8 mouse cellular contexts compared by ENCODE assay signal in the genomic region with DNA sequence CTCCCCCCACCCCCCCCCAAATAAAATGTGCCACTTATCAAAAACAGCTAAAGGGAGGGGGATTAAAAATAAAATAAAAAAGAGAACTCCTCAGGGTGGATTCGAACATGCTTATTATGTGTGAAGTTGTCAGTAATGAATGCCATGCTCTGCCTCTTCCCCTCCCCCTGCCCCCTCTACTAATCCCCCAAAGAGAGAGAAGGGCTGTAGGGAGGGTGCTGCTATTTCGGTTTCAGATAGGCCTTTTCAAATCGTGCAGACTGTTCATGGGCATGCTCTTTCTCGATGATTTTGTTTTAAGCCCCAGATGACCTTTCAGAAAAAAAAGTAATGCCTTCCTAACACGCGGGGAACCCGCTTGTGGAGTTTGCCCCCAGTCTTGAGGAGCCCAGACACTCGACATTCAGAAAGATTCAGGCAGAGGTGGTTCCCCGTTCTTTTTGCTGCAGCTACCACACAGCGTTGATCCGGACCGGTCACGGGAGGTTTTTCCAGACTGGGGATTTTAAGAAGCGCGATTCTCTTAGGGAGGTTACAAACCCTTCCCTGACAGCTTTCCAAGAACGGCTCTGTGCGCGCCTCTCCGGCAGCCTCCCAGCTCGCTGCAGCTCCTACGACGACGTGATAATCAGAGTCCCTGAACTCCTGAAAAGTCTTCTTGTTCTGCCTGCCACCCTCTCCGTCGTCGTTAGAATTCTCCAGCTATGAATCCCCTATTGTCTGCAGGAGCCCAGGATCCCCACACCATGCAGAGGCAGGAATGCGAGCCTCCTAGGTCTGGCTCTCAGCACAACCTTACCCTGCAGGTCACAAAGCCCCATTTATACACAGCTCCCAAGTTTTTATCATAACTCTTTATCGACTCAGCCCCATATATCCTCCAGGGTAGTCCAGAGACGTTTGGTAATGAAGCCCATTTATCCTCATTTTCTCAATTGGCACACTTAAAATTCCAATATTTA.
DNase-seq lines count a peak whose midpoint lies in the region; ATAC-seq and TF ChIP-seq lines count a peak whose summit lies in the region.

No protein-coding gene starts in this region.

- H3K9me3 ChIP-seq in heart, embryonic 10.5 days: peaks cover 3% of the 10 kb centered on the region; the same call in 1 of the 2 replicates
- H3K9me3 ChIP-seq in forebrain, embryonic 15.5 days: no peaks in the 10 kb centered on the region
- no peaks in the 10 kb centered on the region for H3K9me3 ChIP-seq in liver, embryonic 12.5 days (replicated peaks)

- ATAC-seq in forebrain, embryonic 15.5 days (replicated peaks): no peak
- no peak for ATAC-seq in liver, embryonic 12.5 days

- peaks cover 6% of the 10 kb centered on the region; the same call in 1 of the 2 replicates for H3K27me3 ChIP-seq in heart, embryonic 10.5 days (ENCODE audit: insufficient read depth, poor library complexity, severe bottlenecking)
- H3K27me3 ChIP-seq in forebrain, embryonic 15.5 days: no peaks in the 10 kb centered on the region
- H3K27me3 ChIP-seq in liver, embryonic 12.5 days (replicated peaks): peaks cover 8% of the 10 kb centered on the region; the same call in 1 of the 2 replicates

- TF ChIP-seq CTCF in layer of hippocampus, adult 2 months (conservative IDR thresholded peaks at IDR 0.05): no peak

- H3K4me1 ChIP-seq in heart, embryonic 10.5 days: peaks cover 8% of the 10 kb centered on the region; the same call in 1 of the 2 replicates
- H3K4me1 ChIP-seq in forebrain, embryonic 15.5 days: peaks cover 6% of the 10 kb centered on the region; the same call in 1 of the 2 replicates
- no peaks in the 10 kb centered on the region for H3K4me1 ChIP-seq in liver, embryonic 12.5 days

- no peaks in the 10 kb centered on the region for H3K36me3 ChIP-seq in heart, embryonic 10.5 days
- no peaks in the 10 kb centered on the region for H3K36me3 ChIP-seq in forebrain, embryonic 15.5 days
- no peaks in the 10 kb centered on the region for H3K36me3 ChIP-seq in liver, embryonic 12.5 days

- WGBS in heart, embryonic 10.5 days: 3% methylated on average over 29 of the region's 29 CpGs
- 3% methylated on average over 29 of the region's 29 CpGs for WGBS in forebrain, embryonic 15.5 days
- WGBS in liver, embryonic 12.5 days (ENCODE audit: insufficient replicate concordance): 8% methylated on average over 29 of the region's 29 CpGs

- peak overlapping the region; percentile 78 for H3K27ac ChIP-seq in heart, embryonic 10.5 days
- H3K27ac ChIP-seq in forebrain, embryonic 15.5 days (replicated peaks): no peak overlapping the region
- H3K27ac ChIP-seq in liver, embryonic 12.5 days: no peak overlapping the region
- no peak overlapping the region for H3K27ac ChIP-seq in layer of hippocampus, adult 2 months

- peak overlapping the region; percentile 52 for H3K4me3 ChIP-seq in heart, embryonic 10.5 days
- peak overlapping the region; percentile 4; the same call in 1 of the 2 replicates for H3K4me3 ChIP-seq in forebrain, embryonic 15.5 days
- H3K4me3 ChIP-seq in liver, embryonic 12.5 days: no peak overlapping the region
- H3K4me3 ChIP-seq in layer of hippocampus, adult 2 months: no peak overlapping the region

- H3K9ac ChIP-seq in forebrain, embryonic 15.5 days (replicated peaks): no peak overlapping the region
- no peak overlapping the region for H3K9ac ChIP-seq in liver, embryonic 12.5 days

- peak overlapping the region; percentile 39 for H3K4me2 ChIP-seq in forebrain, embryonic 15.5 days (replicated peaks)
- H3K4me2 ChIP-seq in liver, embryonic 12.5 days: peak overlapping the region; percentile 4; the same call in 1 of the 2 replicates

- DNase-seq in heart, embryonic 10.5 days (ENCODE audit: low spot score): peak; percentile 77
- DNase-seq in heart, adult 8-10 months (ENCODE audit: low spot score): no peak
- DNase-seq in R1 (ENCODE audit: low read depth, low spot score): peak; percentile 13
- DNase-seq in testis, postnatal 10 days (ENCODE audit: low spot score): peak; percentile 57
- DNase-seq in left cerebral cortex, adult 11 months (ENCODE audit: low spot score): no peak
- no peak for DNase-seq in layer of hippocampus, adult 2 months (ENCODE audit: low spot score in 2 of 2)

Comparison
In these comparisons a context has a peak if more than half of its experiments do, and no peak if none do; other contexts are left out.
1. DNase-seq: peak in heart, embryonic 10.5 days (single experiment), R1 (single experiment) and testis, postnatal 10 days (single experiment); none in heart, adult 8-10 months (single experiment), left cerebral cortex, adult 11 months (single experiment) and layer of hippocampus, adult 2 months (0 of 2).
2. H3K4me3 ChIP-seq: peak in heart, embryonic 10.5 days (single experiment) and forebrain, embryonic 15.5 days (single experiment); none in liver, embryonic 12.5 days (single experiment) and layer of hippocampus, adult 2 months (single experiment).